Mouse (Mus musculus) G1E (cell line): ENCODE results near the gene Itga9. TPM values are rescaled to one million over a fixed set of nuclear protein-coding genes. Genes with fewer than 3 reads are reported as not detected.

Experiments
- ATAC-seq: 2 replicates; pipeline ENCODE4 v1.8.0; 2016; ENCODE audit warnings: mild to moderate bottlenecking; ENCODE audit not compliant: insufficient number of reproducible peaks, poor library complexity, low FRiP score, severe bottlenecking; ENCODE audit errors: extremely low read depth
- DNase-seq: peaks from one replicate; pipeline ENCODE4 v3.0.0; 2012; ENCODE audit warnings: low spot score
- H3K27me3 ChIP-seq: 2 replicates; pipeline ENCODE4 v1.6.1; 2012; ENCODE audit warnings: mild to moderate bottlenecking, low read length, inconsistent platforms; ENCODE audit not compliant: insufficient read depth
- H3K36me3 ChIP-seq: replicated peaks from 2 replicates; pipeline ENCODE3; 2012; ENCODE audit warnings: mild to moderate bottlenecking, inconsistent platforms
- H3K4me1 ChIP-seq: 2 replicates; pipeline ENCODE4 v1.6.1; 2012; ENCODE audit warnings: low read depth, low read length, inconsistent platforms, mixed read lengths; ENCODE audit not compliant: insufficient read depth
- H3K4me3 ChIP-seq: 2 replicates; pipeline ENCODE4 v1.5.1; 2012; ENCODE audit warnings: low read depth, mild to moderate bottlenecking, inconsistent platforms, low read length, moderate library complexity, mixed read lengths
- H3K9me3 ChIP-seq: replicated peaks from 2 replicates; pipeline ENCODE4 v1.6.1; 2012; ENCODE audit warnings: inconsistent platforms
- CTCF ChIP-seq: IDR thresholded peaks from 2 replicates; pipeline ENCODE4 v1.5.1; 2012; ENCODE audit warnings: low read depth, low read length, inconsistent platforms, mixed read lengths
- GATA1 ChIP-seq: IDR thresholded peaks from 2 replicates; pipeline ENCODE4 v1.6.1; 2012; ENCODE audit warnings: borderline replicate concordance, low read length, inconsistent platforms, mixed read lengths
- GATA2 ChIP-seq: IDR thresholded peaks from 2 replicates; pipeline ENCODE4 v1.6.1; 2012; ENCODE audit warnings: low read depth, low read length, inconsistent platforms, borderline replicate concordance
- POLR2AphosphoS5 ChIP-seq: IDR thresholded peaks from 2 replicates; pipeline ENCODE4 v1.6.1; 2012; ENCODE audit warnings: low read depth, low read length, inconsistent platforms; ENCODE audit not compliant: insufficient replicate concordance
- TAL1 ChIP-seq: conservative IDR thresholded peaks from 2 replicates; pipeline ENCODE4 v1.6.1; 2012; ENCODE audit warnings: low read depth, low read length, inconsistent platforms, mixed read lengths
- polyA plus RNA-seq: library from polyadenylated mRNA; stranded (reverse); fragments of >175 nt; gene quantifications from 2 replicates; pipeline ENCODE4 v1.2.3, GENCODE M21; 2012
- total RNA-seq, 2 experiments: library from RNA; stranded (forward) in 1 of 2; stranded (reverse) in 1 of 2; fragments of 200-1000 nt in 1 of 2; fragments of >200 nt in 1 of 2; fragmentation: Nextera tagmentation in 1 of 2; gene quantifications; 2 replicates each; pipeline ENCODE4 v1.2.3; 2014 to 2017

Gene Itga9
- total and polyA plus RNA-seq, 3 experiments, result 0.11 TPM; not detected in 2

DNA sequence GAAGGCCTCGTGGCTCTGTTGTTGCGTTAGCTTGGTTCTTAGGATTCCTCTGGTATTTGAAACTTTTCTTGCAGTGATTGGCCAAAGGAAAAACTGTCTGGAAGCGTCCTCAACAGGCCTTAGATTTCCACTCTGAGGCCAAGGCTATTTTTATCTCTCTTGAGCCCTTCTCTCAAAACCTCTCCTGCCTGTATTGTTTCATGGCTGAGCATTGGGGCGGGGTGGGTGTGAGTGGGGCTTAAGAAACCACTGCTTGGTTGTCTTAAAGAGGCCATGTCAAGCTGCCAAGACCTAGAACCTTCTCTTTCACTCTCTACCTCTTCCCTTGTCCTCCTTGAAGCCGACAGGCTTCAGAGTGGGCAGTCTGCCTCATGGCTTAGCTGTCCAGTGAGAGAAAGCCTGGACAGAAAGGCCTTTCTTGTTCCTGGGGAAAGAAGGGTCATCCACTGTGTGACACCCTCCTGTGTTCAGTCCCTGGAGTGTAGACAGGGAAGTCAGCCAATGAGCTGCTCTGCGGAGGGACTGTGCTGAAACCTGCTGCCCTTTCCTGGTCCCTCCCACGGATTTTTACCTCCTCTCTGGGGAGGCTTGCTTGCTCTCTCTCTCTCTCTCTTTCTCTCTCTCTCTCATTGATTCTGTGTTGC lies 271.0 kb downstream of the Itga9 start:
- peaks cover 79% of the 10 kb centered on the region for H3K9me3 ChIP-seq
- H3K36me3 ChIP-seq, result no peaks in the 10 kb centered on the region
- ATAC-seq (no peak), DNase-seq (no peak)
- H3K4me3 ChIP-seq, result no peak overlapping the region
- no peaks in the 10 kb centered on the region for H3K4me1 ChIP-seq
- TF ChIP-seq CTCF (no peak), GATA2 (no peak), TAL1 (no peak), POLR2AphosphoS5 (no peak), GATA1 (no peak)
- no peaks in the 10 kb centered on the region for H3K27me3 ChIP-seq

DNA sequence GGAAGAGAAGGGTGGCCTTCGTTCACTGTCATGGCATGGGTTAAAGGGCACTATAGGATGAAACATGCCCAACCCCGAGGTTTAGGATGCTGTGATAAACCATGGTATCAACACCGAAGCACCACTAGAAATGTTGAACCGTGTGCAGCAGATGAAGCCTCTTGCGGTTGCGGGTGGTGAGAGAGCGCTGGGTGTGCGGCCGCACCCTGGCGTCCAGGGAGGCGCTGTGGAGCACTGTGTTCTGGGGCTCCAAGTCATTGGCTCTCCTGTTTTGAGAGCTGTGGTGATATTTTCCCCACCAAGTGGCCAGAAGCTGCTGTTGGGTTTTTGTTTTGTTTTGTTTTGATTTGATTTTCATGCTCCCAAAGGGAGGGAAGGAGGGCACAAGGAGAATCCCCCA lies 272.1 kb downstream of the Itga9 start:
- Histone ChIP-seq H3K4me3 (no peak overlapping the region), H3K9me3 (peaks cover 78% of the 10 kb centered on the region), H3K4me1 (no peaks in the 10 kb centered on the region), H3K27me3 (no peaks in the 10 kb centered on the region), H3K36me3 (no peaks in the 10 kb centered on the region)
- no peak for DNase-seq
- TF ChIP-seq GATA2, result no peak
- TF ChIP-seq POLR2AphosphoS5, result no peak
- no peak for TF ChIP-seq GATA1
- TF ChIP-seq TAL1, result no peak
- TF ChIP-seq CTCF, result no peak
- no peak for ATAC-seq

DNA sequence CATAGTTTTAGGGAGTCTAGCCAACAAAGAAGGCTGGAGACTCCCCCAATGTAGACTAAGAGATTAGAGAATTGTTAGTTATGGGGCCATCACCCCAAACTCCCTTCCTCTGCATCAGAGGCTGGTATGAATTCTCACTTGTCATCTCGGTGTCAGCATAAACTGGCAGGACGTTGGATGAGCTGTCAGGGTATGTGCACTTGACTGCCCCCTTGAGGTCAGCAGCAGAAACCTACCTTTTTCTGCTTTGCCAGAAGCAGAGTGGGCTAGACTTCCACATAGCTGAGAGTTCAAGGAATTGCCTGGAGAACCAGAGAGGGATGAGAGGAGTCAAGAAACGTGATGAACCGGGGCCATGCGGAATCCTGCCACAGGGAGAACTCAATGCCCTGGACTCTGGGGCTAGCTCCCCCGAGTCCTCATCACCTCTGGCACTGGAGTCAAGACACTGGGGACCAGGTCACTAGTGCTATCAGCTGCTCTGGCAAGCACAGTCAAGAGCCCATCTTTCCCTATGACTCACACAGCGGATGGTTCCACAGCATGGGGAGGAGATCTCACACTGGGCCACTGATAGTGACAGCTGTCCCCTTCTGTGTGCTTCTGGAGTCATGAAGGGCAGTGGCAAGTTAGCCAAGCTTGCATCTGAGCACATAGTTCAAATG lies 274.9 kb downstream of the Itga9 start:
- no peak for ATAC-seq
- H3K27me3 ChIP-seq, result no peaks in the 10 kb centered on the region
- peaks cover 81% of the 10 kb centered on the region for H3K9me3 ChIP-seq
- no peak overlapping the region for H3K4me3 ChIP-seq
- no peaks in the 10 kb centered on the region for H3K4me1 ChIP-seq
- no peaks in the 10 kb centered on the region for H3K36me3 ChIP-seq
- no peak for DNase-seq
- no peak for TF ChIP-seq CTCF
- TF ChIP-seq GATA1, result no peak
- no peak for TF ChIP-seq POLR2AphosphoS5
- no peak for TF ChIP-seq TAL1
- no peak for TF ChIP-seq GATA2

DNA sequence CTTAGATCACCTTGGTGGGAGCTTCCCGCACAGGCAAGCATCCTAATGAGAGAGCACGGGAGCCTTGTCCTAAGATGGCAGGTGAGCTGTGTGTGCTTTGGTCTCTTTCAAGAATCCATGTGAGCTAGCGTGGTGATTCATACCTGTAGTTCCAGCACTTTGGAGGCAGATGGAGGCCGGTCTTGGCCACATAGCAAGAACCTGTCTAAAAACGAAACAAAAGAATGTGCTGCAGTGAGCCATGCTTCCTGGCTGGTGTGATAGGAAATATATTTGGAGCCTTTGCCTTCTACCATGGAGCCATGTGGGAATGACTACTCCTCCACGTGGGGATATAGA lies 275.4 kb downstream of the Itga9 start:
- TF ChIP-seq GATA1 (no peak), CTCF (no peak), TAL1 (no peak), POLR2AphosphoS5 (no peak), GATA2 (no peak)
- DNase-seq (no peak), ATAC-seq (no peak)
- no peaks in the 10 kb centered on the region for H3K4me1 ChIP-seq
- H3K4me3 ChIP-seq, result no peak overlapping the region
- peaks cover 80% of the 10 kb centered on the region for H3K9me3 ChIP-seq
- H3K27me3 ChIP-seq, result no peaks in the 10 kb centered on the region
- H3K36me3 ChIP-seq, result no peaks in the 10 kb centered on the region

DNA sequence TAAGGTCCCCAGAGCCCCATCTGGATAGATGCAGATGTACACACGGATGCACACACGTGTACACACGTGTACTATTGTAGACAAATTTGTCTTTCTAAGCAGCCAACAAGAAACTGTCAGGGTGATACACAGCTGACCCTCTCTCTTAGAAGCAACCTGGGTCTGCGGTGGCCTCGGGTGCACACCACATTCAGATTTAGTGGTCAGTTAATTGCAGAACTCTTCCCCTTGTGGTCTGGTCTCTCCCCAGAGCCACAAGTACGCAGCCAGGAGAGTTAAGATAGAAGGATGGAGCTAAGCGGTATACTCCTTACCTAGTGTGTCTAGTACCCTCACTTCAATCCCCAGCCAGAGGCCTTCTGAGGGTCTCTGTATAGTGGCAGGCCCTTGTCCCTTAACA lies 276.7 kb downstream of the Itga9 start:
- Histone ChIP-seq H3K4me3 (no peak overlapping the region), H3K9me3 (peaks cover 80% of the 10 kb centered on the region), H3K27me3 (no peaks in the 10 kb centered on the region), H3K4me1 (no peaks in the 10 kb centered on the region), H3K36me3 (no peaks in the 10 kb centered on the region)
- ATAC-seq, result no peak
- no peak for DNase-seq
- TF ChIP-seq GATA2 (no peak), GATA1 (no peak), POLR2AphosphoS5 (no peak)

DNA sequence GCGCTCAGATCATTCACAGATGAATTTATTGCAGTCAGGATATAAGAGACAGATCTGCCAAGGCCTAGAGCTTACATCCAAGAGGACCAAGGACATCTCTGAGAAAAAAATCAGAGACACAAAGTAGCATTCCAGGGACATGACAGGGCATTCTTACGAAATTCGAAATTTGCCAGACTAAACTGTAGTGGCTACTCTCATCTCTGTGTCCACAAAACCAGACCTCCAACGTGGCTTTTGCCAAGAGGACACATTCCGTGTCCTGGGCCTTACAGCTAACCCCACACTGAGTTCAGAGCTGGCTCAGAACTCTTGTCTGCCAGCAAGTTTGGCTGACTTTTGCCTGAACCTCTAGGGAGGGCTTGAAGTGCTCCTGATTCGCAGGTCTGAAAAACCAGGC lies 279.3 kb downstream of the Itga9 start:
- H3K4me1 ChIP-seq, result no peaks in the 10 kb centered on the region
- H3K27me3 ChIP-seq, result no peaks in the 10 kb centered on the region
- H3K9me3 ChIP-seq, result peaks cover 79% of the 10 kb centered on the region
- H3K4me3 ChIP-seq, result no peak overlapping the region
- TF ChIP-seq TAL1 (no peak), POLR2AphosphoS5 (no peak), GATA2 (no peak)
- H3K36me3 ChIP-seq, result no peaks in the 10 kb centered on the region
- DNase-seq (no peak), ATAC-seq (no peak)
